In the genomic region with DNA sequence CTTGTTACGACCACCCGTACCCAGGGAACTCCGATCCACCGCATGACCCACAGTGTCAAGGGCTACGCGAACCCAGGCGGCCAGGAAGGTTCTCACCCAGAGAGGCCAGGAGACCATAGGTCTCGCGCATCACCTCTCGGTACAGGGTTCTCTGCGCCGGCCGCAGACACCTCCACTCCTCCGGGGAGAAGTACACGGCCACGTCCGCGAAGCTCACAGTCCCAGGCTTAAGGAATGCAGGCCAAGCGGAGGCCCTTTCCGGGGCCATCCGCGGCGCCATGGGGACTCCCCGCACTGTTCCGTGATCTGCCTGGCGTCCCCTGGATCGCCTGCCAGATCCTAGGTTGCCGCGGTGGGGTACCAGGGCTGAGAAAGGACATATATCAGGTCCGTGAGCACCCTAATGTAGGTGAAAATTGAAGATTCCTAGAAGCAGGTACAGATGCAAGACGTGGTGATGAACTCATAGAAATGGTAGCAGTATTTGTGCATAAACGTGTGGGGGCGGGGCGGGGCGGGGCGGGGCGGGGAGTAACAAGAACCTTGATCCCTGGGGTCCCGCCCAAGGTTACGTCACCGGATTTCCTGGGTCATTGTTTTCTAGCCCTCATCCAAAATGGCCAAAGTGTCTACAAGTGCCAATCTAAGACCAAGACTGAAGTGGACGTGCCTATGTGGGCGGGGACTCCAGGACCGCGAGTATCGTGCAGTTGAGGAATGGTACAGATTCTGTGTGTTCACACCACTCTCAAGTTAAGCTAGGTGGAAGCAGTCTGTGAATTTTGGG, we compare ENCODE assay signal across 8 mouse cellular contexts. TPM values are rescaled to one million over a fixed set of nuclear protein-coding genes. Genes with fewer than 3 reads are reported as not detected.
DNase-seq lines count a peak whose midpoint lies in the region; ATAC-seq and TF ChIP-seq lines count a peak whose summit lies in the region.

TSS of gene E430018J23Rik (minus strand) at position 473 of the 787 bp plus-strand sequence.

- peaks cover 13% of the 10 kb centered on the region for H3K36me3 ChIP-seq in embryonic facial prominence, embryonic 13.5 days
- no peaks in the 10 kb centered on the region for H3K36me3 ChIP-seq in kidney, adult 2 months (ENCODE audit: control insufficient read depth, insufficient read depth, low read length)
- H3K36me3 ChIP-seq in limb, embryonic 12.5 days, result peaks cover 19% of the 10 kb centered on the region
- H3K36me3 ChIP-seq in midbrain, embryonic 15.5 days (replicated peaks), result no peaks in the 10 kb centered on the region
- H3K36me3 ChIP-seq in spleen, adult 2 months (ENCODE audit: control insufficient read depth, insufficient read depth, low read length), result 0 out of 2 replicates have a peak, but pooled peaks cover 2% of the 10 kb centered on the region

- H3K9me3 ChIP-seq in embryonic facial prominence, embryonic 13.5 days, result no peaks in the 10 kb centered on the region
- no peaks in the 10 kb centered on the region for H3K9me3 ChIP-seq in limb, embryonic 12.5 days
- H3K9me3 ChIP-seq in midbrain, embryonic 15.5 days, result no peaks in the 10 kb centered on the region

- ATAC-seq in embryonic facial prominence, embryonic 13.5 days (ENCODE audit: insufficient number of reproducible peaks, insufficient read depth, low FRiP score, low TSS enrichment, low read depth), result peak; percentile 87
- ATAC-seq in limb, embryonic 12.5 days (ENCODE audit: insufficient number of reproducible peaks, insufficient read depth, low FRiP score, low TSS enrichment, low read depth), result peak; percentile 95
- ATAC-seq in midbrain, embryonic 15.5 days (replicated peaks), result peak; percentile 94

- under 1% methylated on average over 45 of the region's 45 CpGs for whole genome bisulfite sequencing in embryonic facial prominence, embryonic 13.5 days
- WGBS in kidney, adult 2 months, result under 1% methylated on average over 45 of the region's 45 CpGs
- 2% methylated on average over 45 of the region's 45 CpGs for WGBS in limb, embryonic 12.5 days
- 1% methylated on average over 45 of the region's 45 CpGs for whole genome bisulfite sequencing in midbrain, embryonic 15.5 days
- under 1% methylated on average over 45 of the region's 45 CpGs for WGBS in spleen, adult 2 months

- peak; percentile 72 for DNase-seq in 3134 (ENCODE audit: extremely low read depth, insufficient read length, low spot score)
- DNase-seq in adrenal gland, postnatal 36 days, result peak; percentile 95 to 97
- DNase-seq in heart, adult 18-20 months, result peak; percentile 99
- peak; percentile 100 for DNase-seq in kidney, adult 2 months
- peak; percentile 93 to 97 for DNase-seq in spleen, adult 2 months (ENCODE audit: low read depth in 1 of 2, low spot score in 2 of 2)

- TF ChIP-seq POLR2A in kidney, adult 2 months (IDR thresholded peaks at IDR 0.05; ENCODE audit: low read depth, low read length), result peak; percentile 35
- TF ChIP-seq POLR2A in spleen, adult 2 months (IDR thresholded peaks at IDR 0.05; ENCODE audit: low read depth, low read length), result peak; percentile 53

- H3K27ac ChIP-seq in embryonic facial prominence, embryonic 13.5 days, result peak within 1 kb of the TSS; percentile 88
- peak within 1 kb of the TSS; percentile 87 for H3K27ac ChIP-seq in kidney, adult 2 months (ENCODE audit: insufficient read depth, low read depth, low read length)
- peak within 1 kb of the TSS; percentile 89 for H3K27ac ChIP-seq in limb, embryonic 12.5 days
- peak within 1 kb of the TSS; percentile 93 for H3K27ac ChIP-seq in midbrain, embryonic 15.5 days
- H3K27ac ChIP-seq in spleen, adult 2 months (ENCODE audit: insufficient read depth, low read length), result peak within 1 kb of the TSS; percentile 95

- TF ChIP-seq CTCF in kidney, adult 2 months (conservative IDR thresholded peaks at IDR 0.05; ENCODE audit: insufficient read depth, insufficient read length, low read depth, low read length), result no peak
- TF ChIP-seq CTCF in spleen, adult 2 months (IDR thresholded peaks at IDR 0.05; ENCODE audit: extremely low read depth, insufficient read depth, insufficient read length, insufficient replicate concordance), result no peak

- H3K27me3 ChIP-seq in embryonic facial prominence, embryonic 13.5 days, result no peaks in the 10 kb centered on the region
- no peaks in the 10 kb centered on the region for H3K27me3 ChIP-seq in kidney, adult 2 months (replicated peaks; ENCODE audit: control insufficient read depth, insufficient read depth, low read length)
- H3K27me3 ChIP-seq in limb, embryonic 12.5 days, result 0 out of 2 replicates have a peak, but pooled peaks cover 5% of the 10 kb centered on the region
- H3K27me3 ChIP-seq in midbrain, embryonic 15.5 days (replicated peaks), result no peaks in the 10 kb centered on the region
- no peaks in the 10 kb centered on the region for H3K27me3 ChIP-seq in spleen, adult 2 months (ENCODE audit: control insufficient read depth, insufficient read depth, low read length)

- peaks cover 16% of the 10 kb centered on the region for H3K4me1 ChIP-seq in embryonic facial prominence, embryonic 13.5 days
- H3K4me1 ChIP-seq in kidney, adult 2 months (ENCODE audit: control insufficient read depth, insufficient read depth, low read length), result peaks cover 8% of the 10 kb centered on the region; the same call in 1 of the 2 replicates
- H3K4me1 ChIP-seq in limb, embryonic 12.5 days (replicated peaks), result peaks cover 14% of the 10 kb centered on the region
- peaks cover 15% of the 10 kb centered on the region for H3K4me1 ChIP-seq in midbrain, embryonic 15.5 days
- H3K4me1 ChIP-seq in spleen, adult 2 months (ENCODE audit: control insufficient read depth, insufficient read depth, insufficient read length), result peaks cover 6% of the 10 kb centered on the region; the same call in 1 of the 2 replicates

- H3K4me2 ChIP-seq in embryonic facial prominence, embryonic 13.5 days, result peak within 1 kb of the TSS; percentile 78
- H3K4me2 ChIP-seq in limb, embryonic 12.5 days, result peak within 1 kb of the TSS; percentile 75
- H3K4me2 ChIP-seq in midbrain, embryonic 15.5 days, result peak within 1 kb of the TSS; percentile 84

- H3K9ac ChIP-seq in embryonic facial prominence, embryonic 13.5 days, result peak within 1 kb of the TSS; percentile 89
- peak within 1 kb of the TSS; percentile 77 for H3K9ac ChIP-seq in limb, embryonic 12.5 days (replicated peaks)
- peak within 1 kb of the TSS; percentile 92 for H3K9ac ChIP-seq in midbrain, embryonic 15.5 days

- H3K4me3 ChIP-seq in embryonic facial prominence, embryonic 13.5 days, result peak within 1 kb of the TSS; percentile 67
- H3K4me3 ChIP-seq in kidney, adult 2 months (ENCODE audit: insufficient read depth, low read depth, low read length), result peak within 1 kb of the TSS; percentile 91
- peak within 1 kb of the TSS; percentile 66 for H3K4me3 ChIP-seq in limb, embryonic 12.5 days (replicated peaks)
- peak within 1 kb of the TSS; percentile 82 for H3K4me3 ChIP-seq in midbrain, embryonic 15.5 days
- peak within 1 kb of the TSS; percentile 96 for H3K4me3 ChIP-seq in spleen, adult 2 months (ENCODE audit: extremely low read depth, insufficient read depth, insufficient read length)

RNA-seq across cellular contexts. Expression of gene E430018J23Rik, which starts in this region (rescaled TPM):
- 1 to 10 TPM; 8.7 to 9.9 TPM for total RNA-seq in adrenal gland, postnatal 36 days (2021)
- polyA plus RNA-seq in embryonic facial prominence, embryonic 13.5 days (2015; fragmentation: Nextera tagmentation; extraction: Ambion mirVana), result 6.4 and 7.2 TPM in 2 replicates
- 1 to 10 TPM; 3.4 to 3.7 TPM for total RNA-seq in heart, adult 18-20 months (2021)
- 5.5 and 7.4 TPM in 2 replicates for polyA plus RNA-seq in kidney, adult 2 months (2012; rRNA removed)
- 6.4 and 7.0 TPM in 2 replicates for polyA plus RNA-seq in limb, embryonic 12.5 days (2016; fragmentation: Nextera tagmentation; extraction: Ambion mirVana)
- 6.3 and 6.6 TPM in 2 replicates for polyA plus RNA-seq in midbrain, embryonic 15.5 days (2015; fragmentation: Nextera tagmentation; extraction: Ambion mirVana)
- polyA plus RNA-seq in spleen, adult 2 months (2012; rRNA removed), result 4.3 and 6.4 TPM in 2 replicates

Comparison
In these comparisons a context has a peak if more than half of its experiments do, and no peak if none do; other contexts are left out.
1. Peak in every context shown above with its lines: DNase-seq, ATAC-seq, H3K4me3 ChIP-seq and H3K27ac ChIP-seq.